ENCODE assay signal across 7 mouse cellular contexts in genomic region chr10:86727548-86727980, GRCm38 (mm10). TPM values are rescaled to one million over a fixed set of nuclear protein-coding genes. Genes with fewer than 3 reads are reported as not detected.
A peak's percentile ranks its signal among the peaks of the same experiment; 100 is the strongest.
DNase-seq lines count a peak whose midpoint lies in the region; ATAC-seq lines count a peak whose summit lies in the region.

No protein-coding gene starts in this region.

- peak; percentile 77 for DNase-seq in T-cell, adult 2 months (ENCODE audit: low spot score)
- DNase-seq in embryo, embryonic 9.5 days (ENCODE audit: extremely low spot score) = peak; percentile 51
- peak; percentile 86 for DNase-seq in heart, embryonic 10.5 days (ENCODE audit: low spot score)
- peak; percentile 27 for DNase-seq in kidney, adult 9 months
- peak; percentile 66 to 68 for DNase-seq in natural killer cell, adult 2 months (ENCODE audit: low spot score in 2 of 2)
- peak; percentile 34 for DNase-seq in telencephalon, adult 2 months (ENCODE audit: low read depth, low spot score)

- 4% methylated on average over 12 of the region's 12 CpGs for WGBS in heart, embryonic 10.5 days
- WGBS in liver, embryonic 16.5 days (ENCODE audit: insufficient replicate concordance) = 2% methylated on average over 12 of the region's 12 CpGs

- H3K4me3 ChIP-seq in heart, embryonic 10.5 days = peak overlapping the region; percentile 52
- H3K4me3 ChIP-seq in liver, embryonic 16.5 days (ENCODE audit: low read depth, low read length) = peak overlapping the region; percentile 11

- 0 out of 2 replicates have a peak overlapping the region, but pooled peaks have one; percentile 8 for H3K9ac ChIP-seq in liver, embryonic 16.5 days (ENCODE audit: low read depth, low read length)

- peaks cover 13% of the 10 kb centered on the region for H3K4me1 ChIP-seq in heart, embryonic 10.5 days
- H3K4me1 ChIP-seq in liver, embryonic 16.5 days (ENCODE audit: control insufficient read depth, low read depth, low read length) = no peaks in the 10 kb centered on the region

- H3K36me3 ChIP-seq in heart, embryonic 10.5 days = no peaks in the 10 kb centered on the region
- H3K36me3 ChIP-seq in liver, embryonic 16.5 days (ENCODE audit: control insufficient read depth, insufficient read depth) = no peaks in the 10 kb centered on the region

- H3K4me2 ChIP-seq in liver, embryonic 16.5 days (ENCODE audit: low read depth, low read length) = peak overlapping the region; percentile 30

- ATAC-seq in liver, embryonic 16.5 days (ENCODE audit: low read depth) = peak; percentile 68

- no peaks in the 10 kb centered on the region for H3K27me3 ChIP-seq in heart, embryonic 10.5 days (ENCODE audit: insufficient read depth, poor library complexity, severe bottlenecking)
- H3K27me3 ChIP-seq in liver, embryonic 16.5 days (ENCODE audit: control insufficient read depth, insufficient read depth, low read depth, low read length) = no peaks in the 10 kb centered on the region

- peak overlapping the region; percentile 77 for H3K27ac ChIP-seq in heart, embryonic 10.5 days
- H3K27ac ChIP-seq in liver, embryonic 16.5 days (ENCODE audit: low read length) = peak overlapping the region; percentile 33; the same call in 1 of the 2 replicates

- H3K9me3 ChIP-seq in heart, embryonic 10.5 days = no peaks in the 10 kb centered on the region
- H3K9me3 ChIP-seq in liver, embryonic 16.5 days (replicated peaks; ENCODE audit: control insufficient read depth, low read length) = no peaks in the 10 kb centered on the region

RNA-seq across cellular contexts. Expression of gene Ttc41, which starts 22.0 kb away (rescaled TPM):
- polyA plus RNA-seq in heart, embryonic 10.5 days (2016; fragmentation: Nextera tagmentation; extraction: Ambion mirVana) = 2.2 and 2.7 TPM in 2 replicates
- 0.32 and 0.42 TPM in 2 replicates for polyA plus RNA-seq in liver, embryonic 16.5 days (2015; fragmentation: Nextera tagmentation; extraction: Ambion mirVana)

RNA-seq across cellular contexts. Expression of gene Hsp90b1, which starts 22.3 kb away (rescaled TPM):
- 624 and 799 TPM in 2 replicates for polyA plus RNA-seq in heart, embryonic 10.5 days (2016; fragmentation: Nextera tagmentation; extraction: Ambion mirVana)
- polyA plus RNA-seq in liver, embryonic 16.5 days (2015; fragmentation: Nextera tagmentation; extraction: Ambion mirVana) = 301 and 321 TPM in 2 replicates

RNA-seq across cellular contexts. Expression of gene Gm49358, which starts 36.2 kb away (rescaled TPM):
- polyA plus RNA-seq in heart, embryonic 10.5 days (2016; fragmentation: Nextera tagmentation; extraction: Ambion mirVana) = not detected in 2 replicates
- not detected in 2 replicates for polyA plus RNA-seq in liver, embryonic 16.5 days (2015; fragmentation: Nextera tagmentation; extraction: Ambion mirVana)

RNA-seq across cellular contexts. Expression of gene Nt5dc3, which starts 51.2 kb away (rescaled TPM):
- polyA plus RNA-seq in heart, embryonic 10.5 days (2016; fragmentation: Nextera tagmentation; extraction: Ambion mirVana) = 1.4 and 1.6 TPM in 2 replicates
- polyA plus RNA-seq in liver, embryonic 16.5 days (2015; fragmentation: Nextera tagmentation; extraction: Ambion mirVana) = 0.21 and 0.25 TPM in 2 replicates

Comparison
In these comparisons a context has a peak if more than half of its experiments do, and no peak if none do; other contexts are left out.
1. Peak in every context shown above with its lines: DNase-seq, ATAC-seq, H3K4me3 ChIP-seq and H3K27ac ChIP-seq.
2. DNase-seq: peak in every context shown above with its lines; median percentile 86 in heart, embryonic 10.5 days; 77 in T-cell, adult 2 months; 67 in natural killer cell, adult 2 months; 51 in embryo, embryonic 9.5 days; 34 in telencephalon, adult 2 months; 27 in kidney, adult 9 months.